Mouse (Mus musculus) CD4-positive helper T cell, adult 2 months (primary cell): ENCODE results near the gene Olfr967.
"Not testable (repeated sequence)": the region's sequence is repeated elsewhere in the genome, so short reads cannot be mapped to it uniquely, and the experiment has no call there.

Experiments used
- DNase-seq: peaks from one replicate; pipeline ENCODE4 v3.0.0-alpha.2; 2012; ENCODE audit warnings: low read depth, missing footprints, low spot score

Gene Olfr967

DNA sequence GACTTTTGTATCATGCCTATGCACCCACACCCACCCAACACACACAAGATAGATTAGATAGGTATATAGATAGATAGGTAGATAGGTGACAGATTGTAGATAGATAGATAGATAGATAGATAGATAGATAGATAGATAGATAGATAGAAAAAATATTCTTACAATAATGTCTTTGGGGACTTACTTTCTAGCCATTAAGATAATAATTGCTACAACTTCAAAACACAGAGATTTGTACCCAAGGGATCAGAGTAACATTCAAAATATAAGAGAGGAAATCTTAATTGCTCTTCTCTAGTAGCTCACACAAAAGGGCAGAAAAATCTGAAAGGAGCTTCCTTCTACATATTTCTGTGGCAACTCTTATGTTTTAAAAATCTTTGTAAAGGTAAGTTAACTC, at the start of gene Olfr967:
Gene Olfr967 (plus strand): TSS at position 301 of the 400 bp plus-strand sequence.
- DNase-seq = no peak

DNA sequence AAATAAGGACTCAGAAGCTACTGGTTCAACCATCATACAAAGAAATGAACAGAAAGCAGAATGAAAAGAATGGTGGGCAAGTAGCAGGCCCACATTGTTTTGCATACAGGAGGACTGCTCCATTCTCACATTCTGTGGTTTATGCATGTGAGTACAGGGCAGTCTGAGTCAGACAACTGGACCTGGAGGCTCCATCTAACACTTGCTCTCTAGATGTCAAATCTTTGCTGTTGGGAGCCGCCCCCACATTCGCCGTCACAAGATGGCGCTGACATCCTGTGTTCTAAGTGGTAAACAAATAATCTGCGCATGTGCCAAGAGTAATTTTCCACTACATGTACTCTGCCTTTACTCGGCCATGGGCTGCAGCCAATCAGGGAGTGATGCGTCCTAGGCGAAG, 44.9 kb upstream of the Olfr967 start:
- not testable (repeated sequence) for DNase-seq

GRCm38 (mm10) chr9:39707017-39707416, 39.0 kb upstream of the Olfr967 start, which contains the start of gene Olfr149:
Olfr149 (minus strand) TSS chr9:39707117.
- DNase-seq = no peak

GRCm38 (mm10) chr9:39708958-39709357, 37.1 kb upstream of the Olfr967 start:
- no peak for DNase-seq

DNA sequence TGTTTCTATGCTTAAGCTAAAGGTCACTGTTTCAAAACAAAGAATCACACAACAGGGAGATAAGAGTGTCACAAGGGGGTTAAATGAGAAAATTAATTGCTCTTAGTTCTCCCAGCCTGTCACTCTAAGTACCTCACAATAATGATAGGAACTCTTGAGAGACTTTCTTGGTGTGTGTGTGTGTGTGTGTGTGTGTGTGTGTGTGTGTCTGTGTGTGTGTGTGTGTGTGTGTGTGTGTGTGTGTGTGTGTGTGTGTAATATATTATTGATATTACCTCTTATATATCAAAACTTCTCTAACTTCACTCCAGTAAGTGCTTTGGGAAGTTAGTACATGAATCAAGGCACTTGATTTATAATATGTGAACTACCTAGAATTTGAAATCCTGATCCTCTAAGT, 35.0 kb upstream of the Olfr967 start, which contains the start of gene Olfr965:
Gene Olfr965 (plus strand): TSS at position 301 of the 400 bp plus-strand sequence.
- no peak for DNase-seq

DNA sequence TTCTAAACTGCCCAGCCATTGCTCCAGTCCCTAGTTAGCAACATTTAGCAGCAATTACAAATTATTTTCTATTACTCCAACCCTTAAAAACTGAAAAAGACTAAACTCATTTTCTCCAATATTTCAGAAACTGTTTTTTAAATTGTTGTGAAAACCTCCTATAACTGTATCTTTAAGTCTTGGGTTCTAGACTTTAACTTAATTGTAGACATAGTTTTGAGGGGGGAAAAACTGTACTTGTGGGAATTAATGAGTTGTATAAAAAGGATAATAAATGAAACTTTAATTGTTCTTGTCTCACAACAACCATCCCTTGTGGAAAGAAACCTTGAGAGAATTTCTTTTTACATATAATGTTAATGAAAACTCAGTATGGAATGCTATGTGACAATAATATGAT, 15.4 kb upstream of the Olfr967 start, which contains the start of gene Olfr150:
Gene Olfr150 (plus strand): TSS at position 301 of the 400 bp plus-strand sequence.
- no peak for DNase-seq

- DNase-seq = no peak
Observed at GRCm38 (mm10) chr9:39740741-39741140, 5.3 kb upstream of the Olfr967 start.

DNA sequence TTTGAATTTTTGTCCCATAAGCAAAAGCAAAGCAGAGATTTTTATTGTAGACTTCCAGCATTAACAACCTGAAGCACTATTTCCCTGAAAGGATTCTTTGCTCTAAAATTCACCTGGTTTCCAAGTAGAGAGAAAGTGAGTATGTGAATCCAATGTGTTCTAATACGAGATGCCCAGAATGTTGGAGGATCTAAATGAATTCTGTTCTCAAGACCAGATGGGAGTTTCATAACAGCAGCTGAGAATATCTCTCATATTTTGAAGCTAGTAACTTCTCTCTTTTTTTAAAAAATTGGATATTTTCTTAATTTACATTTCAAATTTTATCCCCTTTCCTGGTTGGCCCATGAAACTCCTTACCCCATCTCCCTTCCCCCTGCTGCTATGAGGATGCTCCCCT, 379 bp downstream of the Olfr967 start:
- DNase-seq = no peak

DNA sequence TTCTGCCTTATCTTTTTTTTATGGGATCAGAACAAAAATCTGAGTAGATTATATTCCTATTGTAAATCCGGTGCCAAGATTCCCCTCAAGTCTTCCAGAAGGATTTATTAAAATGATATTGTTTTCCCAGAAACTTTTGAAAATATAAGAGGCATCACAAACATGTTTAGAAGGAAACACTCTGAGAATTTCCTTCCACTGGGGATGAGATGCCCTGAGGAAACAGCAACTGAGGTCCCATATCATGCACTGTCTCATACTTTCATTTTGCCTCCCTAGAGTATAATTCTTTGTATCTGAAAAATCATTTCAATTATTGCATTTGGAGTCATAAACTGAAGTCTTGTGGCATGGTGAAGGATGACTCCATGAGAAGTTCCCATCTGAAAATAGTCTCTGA, 37.1 kb downstream of the Olfr967 start, which contains the start of gene Olfr968:
Gene Olfr968 (minus strand): TSS at position 101 of the 400 bp plus-strand sequence.
- no peak for DNase-seq

- DNase-seq = no peak
Observed at GRCm38 (mm10) chr9:39790558-39790957, 44.5 kb downstream of the Olfr967 start, which contains the start of gene Olfr969. Olfr969 (plus strand) TSS chr9:39790945.
